Mouse (Mus musculus): ENCODE data around the gene Atf5. TPM values are rescaled to one million over a fixed set of nuclear protein-coding genes. Genes with fewer than 3 reads are reported as not detected.

Gene Atf5
- polyA plus RNA-seq (2017; shearing (Covaris generic)) = 0.22 TPM

DNA sequence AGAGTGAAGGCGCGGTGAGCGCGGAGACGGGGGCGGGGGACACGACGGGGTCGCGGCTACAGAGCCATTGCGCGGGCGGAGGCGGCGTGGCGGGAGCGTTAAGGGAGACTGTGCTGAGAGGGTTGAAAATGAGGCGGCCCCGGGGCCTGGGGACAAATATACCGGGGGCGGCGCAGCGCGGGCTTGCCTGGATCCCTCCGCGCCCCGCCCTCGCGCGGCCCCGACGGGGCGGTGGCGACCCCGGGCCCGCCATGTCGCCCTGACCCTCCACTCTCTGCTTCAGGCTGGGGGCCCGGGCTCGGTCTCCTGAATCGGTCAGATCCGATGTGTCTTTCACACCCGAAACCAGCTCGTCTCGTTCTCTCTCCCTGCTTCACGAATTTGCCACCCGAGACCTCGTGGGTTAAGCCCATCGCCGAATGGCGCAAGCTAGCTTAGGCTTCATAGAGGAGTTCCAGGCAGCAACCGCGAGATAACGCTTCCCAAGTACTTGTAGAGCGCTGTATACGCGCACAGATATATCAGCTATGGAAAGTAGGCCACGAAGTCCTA is at the start of gene Atf5:
Atf5 (minus strand) TSS at position 189 of the 552 bp plus-strand sequence.

DNA sequence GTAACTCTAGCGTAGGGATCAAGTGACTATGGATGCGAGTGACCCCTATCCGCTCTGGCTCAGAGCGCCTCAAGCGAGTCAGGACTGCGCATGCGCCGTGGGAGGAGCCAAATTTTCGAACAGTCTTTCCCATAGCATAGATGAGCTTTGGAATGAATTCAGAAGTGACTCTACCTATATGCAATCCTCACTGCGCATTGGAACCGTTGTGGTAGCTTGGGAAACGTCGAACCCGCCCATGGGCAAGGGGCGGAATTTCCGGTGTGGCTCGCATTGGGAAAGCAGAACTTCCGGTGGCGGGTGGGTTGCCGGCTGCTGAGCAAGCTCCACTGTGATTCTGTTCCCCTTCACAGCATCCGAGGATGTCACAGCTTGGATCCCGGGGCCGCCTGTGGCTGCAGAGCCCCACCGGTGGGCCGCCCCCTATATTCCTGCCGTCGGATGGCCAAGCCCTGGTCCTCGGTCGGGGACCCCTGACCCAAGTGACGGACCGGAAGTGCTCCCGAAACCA is 40.6 kb upstream of the Atf5 start, which contains the start of gene Pnkp:
Pnkp (plus strand) TSS at position 98 of the 511 bp plus-strand sequence.

DNA sequence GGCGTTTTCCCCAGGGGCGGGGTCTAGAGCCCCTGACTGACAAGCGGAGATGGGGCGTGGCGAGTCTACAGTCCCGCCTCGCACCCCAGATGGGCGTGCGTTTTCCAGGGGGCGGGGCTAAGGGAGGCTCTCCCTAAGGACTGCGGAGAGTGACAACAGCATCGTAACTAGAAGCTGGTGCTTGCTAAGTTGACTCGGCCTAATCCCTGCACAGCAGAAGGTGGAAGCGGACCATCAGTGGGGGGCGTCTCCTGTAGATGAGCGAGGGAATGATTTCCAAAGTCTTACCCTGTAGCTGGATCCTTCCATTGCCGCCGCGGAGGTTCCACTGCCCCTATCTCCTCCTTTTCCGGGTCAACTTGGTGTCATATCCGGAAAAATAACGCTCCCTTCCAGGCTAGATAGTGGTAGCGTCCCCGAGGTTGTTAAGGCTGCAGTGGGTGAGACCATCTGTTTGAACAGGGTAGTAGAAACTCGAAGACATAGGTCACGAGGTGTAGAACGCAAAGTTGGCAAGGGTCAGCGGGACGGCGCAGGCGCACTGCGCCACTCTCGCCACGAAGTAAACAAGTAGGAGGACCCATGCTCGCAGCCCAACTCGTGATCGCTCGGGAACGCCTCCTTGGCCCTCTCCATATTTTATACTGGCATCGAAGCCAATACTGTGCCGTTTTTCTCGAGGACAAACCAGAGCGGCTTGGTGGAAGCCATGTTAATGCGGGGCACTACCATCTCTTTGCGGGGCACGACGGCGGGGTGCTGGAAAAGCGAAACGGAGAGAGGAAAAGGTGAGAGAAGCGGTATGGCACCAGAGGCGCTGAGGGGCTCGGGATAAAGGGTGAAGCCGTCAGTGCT is 32.3 kb upstream of the Atf5 start, which contains the start of the genes Akt1s1 and Tbc1d17:
Akt1s1 (plus strand) TSS at position 431 of the 855 bp plus-strand sequence.
Tbc1d17 (minus strand) TSS at position 519 of the 855 bp plus-strand sequence.

GRCm38 (mm10) chr7:44815721-44816469 is 563 bp downstream of the Atf5 start, which contains the start of the genes Nup62 and Il4i1:
TSS of gene Nup62 (plus strand) at chr7:44816088.
TSS of gene Il4i1 (plus strand) at chr7:44816387.

Other genes with a start within 250 kb of the Atf5 start
- gene Napsa, start 244.3 kb downstream of the Atf5 start, polyA plus RNA-seq (2017; shearing (Covaris generic)) = 2.7 TPM
- not detected for gene Kcnc3, start 226.0 kb downstream of the Atf5 start, polyA plus RNA-seq (2017; shearing (Covaris generic))
- gene Myh14, start 145.8 kb downstream of the Atf5 start, polyA plus RNA-seq (2017; shearing (Covaris generic)) = not detected
- gene Izumo2, start 107.9 kb downstream of the Atf5 start, polyA plus RNA-seq (2017; shearing (Covaris generic)) = not detected
- 116 TPM for gene Vrk3, start 68.2 kb downstream of the Atf5 start, polyA plus RNA-seq (2017; shearing (Covaris generic))
- gene Zfp473, start 65.6 kb downstream of the Atf5 start, polyA plus RNA-seq (2017; shearing (Covaris generic)) = 0.51 TPM
- gene Nup62, start 570 bp downstream of the Atf5 start, polyA plus RNA-seq (2017; shearing (Covaris generic)) = 63.1 TPM
- gene Il4i1, start 271 bp downstream of the Atf5 start, polyA plus RNA-seq (2017; shearing (Covaris generic)) = 2.9 TPM
- 20.5 TPM for gene Akt1s1, start 32.3 kb upstream of the Atf5 start, polyA plus RNA-seq (2017; shearing (Covaris generic))
- gene Tbc1d17, start 32.4 kb upstream of the Atf5 start, polyA plus RNA-seq (2017; shearing (Covaris generic)) = 114 TPM
- gene Pnkp, start 40.5 kb upstream of the Atf5 start, polyA plus RNA-seq (2017; shearing (Covaris generic)) = 112 TPM
- gene Ptov1, start 53.1 kb upstream of the Atf5 start, polyA plus RNA-seq (2017; shearing (Covaris generic)) = 10.1 TPM
- 52.0 TPM for gene Med25, start 76.1 kb upstream of the Atf5 start, polyA plus RNA-seq (2017; shearing (Covaris generic))
- 52.1 TPM for gene Fuz, start 79.4 kb upstream of the Atf5 start, polyA plus RNA-seq (2017; shearing (Covaris generic))
- 36.1 TPM for gene Ap2a1, start 112.8 kb upstream of the Atf5 start, polyA plus RNA-seq (2017; shearing (Covaris generic))
- not detected for gene Tsks, start 126.5 kb upstream of the Atf5 start, polyA plus RNA-seq (2017; shearing (Covaris generic))
- gene Cpt1c, start 158.2 kb upstream of the Atf5 start, polyA plus RNA-seq (2017; shearing (Covaris generic)) = 0.72 TPM
- 180 TPM for gene Prmt1, start 169.9 kb upstream of the Atf5 start, polyA plus RNA-seq (2017; shearing (Covaris generic))
- gene Irf3, start 181.0 kb upstream of the Atf5 start, polyA plus RNA-seq (2017; shearing (Covaris generic)) = 248 TPM
- 29.1 TPM for gene Bcl2l12, start 182.1 kb upstream of the Atf5 start, polyA plus RNA-seq (2017; shearing (Covaris generic))
- 27.6 TPM for gene Scaf1, start 199.7 kb upstream of the Atf5 start, polyA plus RNA-seq (2017; shearing (Covaris generic))
- 15.1 TPM for gene Rras, start 201.3 kb upstream of the Atf5 start, polyA plus RNA-seq (2017; shearing (Covaris generic))
- gene Prr12, start 236.2 kb upstream of the Atf5 start, polyA plus RNA-seq (2017; shearing (Covaris generic)) = 3.5 TPM
- gene Nosip, start 245.8 kb upstream of the Atf5 start, polyA plus RNA-seq (2017; shearing (Covaris generic)) = 127 TPM
- gene Prrg2, start 246.0 kb upstream of the Atf5 start, polyA plus RNA-seq (2017; shearing (Covaris generic)) = 3.2 TPM

Data from inflammation-experienced regulatory T-cells, adult 16 weeks (primary cell).